Mouse (Mus musculus): ENCODE data around the gene Pde3b.
A peak's percentile ranks its signal among the peaks of the same experiment; 100 is the strongest.
"Not testable (repeated sequence)": the region's sequence is repeated elsewhere in the genome, so short reads cannot be mapped to it uniquely, and the experiment has no call there.

Gene Pde3b

GRCm38 (mm10) chr7:114414421-114415335 is at the start of gene Pde3b:
Gene Pde3b (plus strand): TSS chr7:114415281.
- DNase-seq (ENCODE audit: low spot score) = no peak

GRCm38 (mm10) chr7:114402130-114402529 is 13.0 kb upstream of the Pde3b start:
- DNase-seq (ENCODE audit: low spot score) = no peak

GRCm38 (mm10) chr7:114415336-114416020 is 397 bp downstream of the Pde3b start:
- peak; percentile 53 for DNase-seq (ENCODE audit: low spot score)

GRCm38 (mm10) chr7:114416021-114416845 is 1.2 kb downstream of the Pde3b start:
- DNase-seq (ENCODE audit: low spot score) = peak; percentile 20

GRCm38 (mm10) chr7:114419331-114419730 is 4.2 kb downstream of the Pde3b start:
- not testable (repeated sequence) for DNase-seq (ENCODE audit: low spot score)

- DNase-seq (ENCODE audit: low spot score) = no peak
These were observed 5.8 kb downstream of the Pde3b start for GRCm38 (mm10) chr7:114420918-114421317.

GRCm38 (mm10) chr7:114422224-114422623 is 7.1 kb downstream of the Pde3b start:
- DNase-seq (ENCODE audit: low spot score) = no peak

GRCm38 (mm10) chr7:114429768-114430167 is 14.7 kb downstream of the Pde3b start:
- no peak for DNase-seq (ENCODE audit: low spot score)

- no peak for DNase-seq (ENCODE audit: low spot score)
These were observed 16.9 kb downstream of the Pde3b start for GRCm38 (mm10) chr7:114431966-114432365.

- DNase-seq (ENCODE audit: low spot score) = no peak
These were observed 24.6 kb downstream of the Pde3b start for GRCm38 (mm10) chr7:114439726-114440125.

- no peak for DNase-seq (ENCODE audit: low spot score)
These were observed 25.4 kb downstream of the Pde3b start for GRCm38 (mm10) chr7:114440494-114440893.

- no peak for DNase-seq (ENCODE audit: low spot score)
These were observed 37.8 kb downstream of the Pde3b start for GRCm38 (mm10) chr7:114452876-114453275.

GRCm38 (mm10) chr7:114453300-114453990 is 38.4 kb downstream of the Pde3b start:
- DNase-seq (ENCODE audit: low spot score) = no peak

- no peak for DNase-seq (ENCODE audit: low spot score)
These were observed 39.8 kb downstream of the Pde3b start for GRCm38 (mm10) chr7:114454858-114455257.

GRCm38 (mm10) chr7:114456904-114457303 is 41.8 kb downstream of the Pde3b start:
- no peak for DNase-seq (ENCODE audit: low spot score)

- DNase-seq (ENCODE audit: low spot score) = no peak
These were observed 44.8 kb downstream of the Pde3b start for GRCm38 (mm10) chr7:114459909-114460308.

GRCm38 (mm10) chr7:114461727-114462126 is 46.6 kb downstream of the Pde3b start:
- DNase-seq (ENCODE audit: low spot score) = no peak

GRCm38 (mm10) chr7:114466358-114466757 is 51.3 kb downstream of the Pde3b start:
- DNase-seq (ENCODE audit: low spot score) = no peak

- no peak for DNase-seq (ENCODE audit: low spot score)
These were observed 57.4 kb downstream of the Pde3b start for GRCm38 (mm10) chr7:114472471-114472870.

GRCm38 (mm10) chr7:114474889-114475288 is 59.8 kb downstream of the Pde3b start:
- no peak for DNase-seq (ENCODE audit: low spot score)

- DNase-seq (ENCODE audit: low spot score) = no peak
These were observed 62.8 kb downstream of the Pde3b start for GRCm38 (mm10) chr7:114477884-114478283.

- no peak for DNase-seq (ENCODE audit: low spot score)
These were observed 63.8 kb downstream of the Pde3b start for GRCm38 (mm10) chr7:114478901-114479300.
